Mouse (Mus musculus): ENCODE results near the gene Ism1.

GRCm38 (mm10) chr2:139682540-139682939 lies 4.6 kb downstream of the Ism1 start:
- TF ChIP-seq CTCF (IDR thresholded peaks at IDR 0.05; ENCODE audit: control insufficient read depth, insufficient read depth, low read length), result no peak
- TF ChIP-seq POLR2A (IDR thresholded peaks at IDR 0.05; ENCODE audit: borderline replicate concordance, control insufficient read depth, low read depth, low read length), result no peak
